Mouse (Mus musculus): ENCODE data around the gene Ifit1bl1.

Gene Ifit1bl1

DNA sequence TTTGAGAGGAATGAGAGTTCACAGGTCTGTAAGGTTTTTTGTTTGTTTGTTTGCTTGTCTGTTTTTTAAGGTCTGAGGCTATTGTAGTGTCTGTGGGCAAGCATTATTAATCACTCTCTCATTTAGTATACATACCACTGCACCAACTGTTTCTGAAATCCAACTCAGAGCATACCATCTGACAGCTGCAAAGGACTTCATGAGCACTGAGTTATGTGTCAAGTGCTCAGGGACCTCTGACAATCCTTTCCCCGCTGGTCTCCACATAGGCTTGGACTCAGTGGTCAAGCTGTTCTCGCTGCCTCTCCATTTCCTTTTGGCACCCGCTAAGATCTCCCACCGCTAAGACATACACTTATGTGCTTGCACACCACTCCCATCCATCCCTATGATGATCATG, 55.5 kb downstream of the Ifit1bl1 start:
- no peak for DNase-seq (ENCODE audit: low read depth, low spot score)
